Mouse (Mus musculus) kidney, adult 2 months (tissue): Measurements from ENCODE around the gene Lrrc74b.

Experiments used
- CTCF ChIP-seq: fragments of 200-500 bp; conservative IDR thresholded peaks from 2 replicates; pipeline ENCODE4 v1.5.1; 2011; ENCODE audit warnings: low read depth, mild to moderate bottlenecking, control low read depth, low read length, moderate library complexity, mixed read lengths; ENCODE audit not compliant: insufficient read depth, insufficient read length
- POLR2A ChIP-seq: fragments of 200-500 bp; IDR thresholded peaks from one replicate; pipeline ENCODE4 v1.6.1; 2011; ENCODE audit warnings: low read depth, low read length, control low read depth

GRCm38 (mm10) chr16:17576825-17577215 lies 15.8 kb upstream of the Lrrc74b start:
- no peak for TF ChIP-seq POLR2A
- TF ChIP-seq CTCF: no peak
